Mouse (Mus musculus): ENCODE data around the gene Arntl2.

Arntl2 gene

DNA sequence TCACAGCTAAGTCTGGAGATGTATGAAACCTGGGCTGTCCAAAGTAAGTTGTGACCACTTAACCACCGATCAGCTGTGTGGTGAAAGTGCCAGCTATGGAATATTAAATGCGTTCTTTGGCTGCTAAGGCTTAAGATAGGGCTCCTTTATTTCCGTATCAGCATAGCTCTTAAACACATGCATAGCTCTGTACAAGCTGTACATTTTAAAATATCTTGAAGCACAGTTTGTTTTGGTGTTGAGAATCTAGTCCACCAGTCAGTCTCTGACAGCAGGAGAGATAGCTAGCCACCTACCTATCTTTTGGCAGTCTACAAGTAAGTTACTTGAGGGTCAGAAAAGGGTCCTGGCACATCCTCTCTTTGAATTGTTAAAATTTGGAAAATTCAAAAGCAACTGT, 17.8 kb upstream of the Arntl2 start:
- no peak for DNase-seq (ENCODE audit: low read depth)

DNA sequence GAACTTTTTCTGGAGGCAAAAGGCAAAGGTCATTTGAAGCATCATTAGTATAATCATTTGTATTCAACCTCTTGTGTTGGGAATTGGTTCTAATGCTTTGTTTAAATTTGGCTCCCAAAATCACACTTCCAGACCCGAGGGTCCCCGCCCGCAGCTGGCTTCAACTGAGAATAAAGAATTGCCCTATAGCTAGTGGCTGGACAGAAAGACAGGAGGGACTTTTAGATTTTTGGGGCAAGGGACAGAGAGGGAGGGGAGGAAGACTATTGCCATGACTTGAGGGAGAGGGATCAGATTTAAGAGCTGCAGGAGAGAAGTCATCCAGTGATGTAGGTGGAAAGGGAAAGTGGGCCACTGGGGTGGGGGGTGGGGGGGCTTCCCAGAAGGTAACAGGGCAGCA, 14.3 kb upstream of the Arntl2 start:
- DNase-seq (ENCODE audit: low read depth), result no peak

DNA sequence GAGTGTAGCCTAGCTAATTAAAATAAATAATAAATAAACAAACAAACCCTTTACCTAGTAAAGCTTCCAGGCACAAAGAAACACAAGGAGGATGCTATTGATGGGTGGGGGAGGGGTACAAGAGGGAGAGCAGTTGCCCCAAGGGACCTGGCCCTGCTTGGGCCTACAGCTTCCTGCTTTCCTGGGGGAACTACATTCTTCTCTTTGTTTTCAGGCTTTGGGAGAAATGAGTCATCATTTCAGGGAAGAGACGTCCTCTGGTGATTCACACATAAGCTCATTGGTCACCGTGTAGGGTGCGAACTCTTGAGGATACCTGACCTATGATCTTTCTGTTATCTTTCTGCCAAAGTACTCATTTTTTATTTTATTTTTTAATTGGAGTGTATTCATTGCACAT, 2.3 kb upstream of the Arntl2 start:
- no peak for DNase-seq (ENCODE audit: low read depth)

DNA sequence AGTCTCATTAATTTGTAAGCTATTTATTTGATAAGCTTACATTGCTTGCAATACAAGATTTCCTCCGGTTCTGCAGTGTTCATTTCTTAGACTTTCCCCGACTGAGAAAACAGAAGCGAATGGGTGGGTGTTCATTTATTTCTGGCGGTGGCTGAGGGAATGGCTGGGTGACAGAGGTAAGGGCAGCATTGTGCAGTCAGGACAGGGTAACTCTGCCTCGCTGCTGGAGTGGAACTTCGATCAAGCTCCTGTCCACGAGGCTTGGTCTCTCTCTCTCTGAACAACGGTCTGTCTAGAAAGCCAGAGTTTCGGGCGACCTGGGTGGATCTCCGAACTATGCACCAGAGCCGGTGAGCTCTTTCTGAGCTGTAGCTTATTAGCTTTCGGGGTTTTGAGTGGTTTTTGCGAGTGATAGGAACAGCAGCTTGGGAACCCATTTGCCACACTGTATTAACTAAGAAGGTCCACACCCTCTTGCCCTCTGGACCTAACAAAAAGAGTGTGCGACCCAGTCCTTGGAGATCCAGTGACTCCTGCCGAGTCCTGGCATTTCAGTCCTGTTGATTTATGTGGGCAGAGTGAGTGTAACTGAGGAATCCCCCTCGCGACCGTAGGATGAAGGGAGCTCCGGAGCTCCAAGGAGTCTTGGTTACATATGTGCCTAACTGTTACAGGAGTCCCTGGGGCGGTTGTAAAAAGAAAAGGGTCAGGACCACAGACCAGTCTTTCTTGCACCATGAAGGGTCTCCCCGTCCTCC, 510 bp upstream of the Arntl2 start:
- DNase-seq (ENCODE audit: low read depth), result no peak

DNA sequence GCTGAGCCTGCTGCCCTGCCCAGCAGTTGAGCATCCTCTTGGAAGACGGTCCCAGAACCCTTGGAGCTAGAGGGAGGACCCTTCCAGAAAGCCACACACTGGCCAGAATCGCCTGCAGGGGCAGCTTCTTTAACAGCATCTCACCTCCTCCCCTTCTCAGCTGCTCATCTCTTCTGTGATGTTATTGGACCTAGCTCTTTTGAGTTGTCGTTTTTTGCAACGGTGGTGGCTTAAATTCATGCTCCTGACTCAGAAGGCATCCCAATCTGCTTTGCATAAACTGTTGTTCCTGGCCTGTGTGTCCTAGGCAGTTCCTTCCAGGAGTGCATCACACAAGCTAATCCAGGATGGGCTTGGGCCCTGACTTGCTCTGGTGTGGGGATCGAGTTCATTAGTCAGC, 1.6 kb downstream of the Arntl2 start:
- no peak for DNase-seq (ENCODE audit: low read depth)

DNA sequence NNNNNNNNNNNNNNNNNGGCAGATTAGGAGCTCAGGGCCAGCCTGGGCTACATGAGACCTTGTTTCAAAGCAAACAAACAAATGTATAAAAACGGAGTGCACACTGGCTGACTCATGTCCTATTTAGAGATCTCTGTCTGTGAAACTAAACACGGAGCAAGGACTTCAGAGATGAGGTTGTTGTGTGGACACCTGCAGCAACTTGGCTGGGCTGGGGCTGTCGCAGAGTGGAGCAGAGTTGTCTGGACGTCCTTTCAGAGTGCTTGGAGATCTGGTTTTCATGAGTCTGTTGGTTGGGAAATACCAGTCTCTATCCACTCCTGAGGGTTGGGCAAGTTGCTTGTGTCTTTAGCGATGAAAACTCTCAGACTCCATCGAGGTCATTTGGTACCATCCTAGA, 14.1 kb downstream of the Arntl2 start:
- no peak for DNase-seq (ENCODE audit: low read depth)

DNA sequence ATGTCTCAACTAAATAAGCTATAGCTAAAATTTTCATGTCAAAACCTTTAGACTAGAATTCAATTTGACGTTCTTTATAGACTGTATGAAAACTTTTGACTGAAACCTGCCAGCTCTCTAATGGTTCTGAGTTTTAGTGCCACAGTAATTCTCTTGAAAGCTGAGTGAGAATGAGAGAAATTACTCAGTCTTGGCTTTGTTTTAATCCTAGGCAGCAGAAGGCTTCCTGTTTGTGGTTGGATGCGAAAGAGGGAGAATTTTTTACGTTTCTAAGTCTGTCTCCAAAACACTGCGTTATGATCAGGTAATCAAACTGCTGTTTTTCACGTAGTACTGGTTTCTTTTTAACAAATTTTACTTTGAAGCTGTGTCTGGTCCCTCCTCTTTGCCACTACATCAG, 17.2 kb downstream of the Arntl2 start:
- peak; percentile 52 for DNase-seq (ENCODE audit: low read depth)

DNA sequence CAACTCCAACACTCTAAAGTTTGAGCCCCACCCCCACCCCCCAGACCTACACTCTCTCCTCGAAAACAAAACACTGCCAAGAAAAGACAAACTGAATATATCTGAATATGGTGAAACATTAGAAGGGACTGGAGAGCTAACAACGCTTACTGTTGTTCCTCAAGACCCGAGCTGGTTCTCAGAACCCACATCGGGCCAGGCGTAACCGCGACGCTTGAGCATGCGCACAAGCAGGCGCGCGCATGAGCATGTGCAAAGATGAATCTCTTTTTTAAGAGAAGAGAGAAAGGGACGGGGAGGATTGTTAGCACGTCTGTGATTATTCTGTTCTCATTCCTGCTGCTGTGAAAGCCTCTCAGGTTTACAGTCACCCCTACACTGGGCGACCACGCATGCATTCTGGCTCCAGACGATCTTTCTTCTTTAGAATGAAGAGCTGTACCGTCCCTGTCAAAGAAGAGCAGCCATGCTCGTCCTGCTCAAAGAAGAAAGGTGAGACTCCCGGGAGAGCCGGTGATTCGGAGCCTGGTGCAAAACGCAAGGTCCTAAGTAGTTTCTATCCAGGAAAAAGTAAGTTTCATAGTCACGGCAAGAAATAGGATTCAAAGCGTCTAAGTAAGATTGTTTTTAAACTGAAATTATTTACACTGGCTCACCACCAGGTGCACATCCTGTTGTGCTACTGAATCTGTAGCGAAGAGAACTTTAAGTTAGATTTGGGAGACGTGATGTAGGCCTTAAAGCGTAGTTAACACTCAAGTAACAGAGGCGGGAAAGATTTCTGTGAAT, 24.5 kb downstream of the Arntl2 start:
- no peak for DNase-seq (ENCODE audit: low read depth)

DNA sequence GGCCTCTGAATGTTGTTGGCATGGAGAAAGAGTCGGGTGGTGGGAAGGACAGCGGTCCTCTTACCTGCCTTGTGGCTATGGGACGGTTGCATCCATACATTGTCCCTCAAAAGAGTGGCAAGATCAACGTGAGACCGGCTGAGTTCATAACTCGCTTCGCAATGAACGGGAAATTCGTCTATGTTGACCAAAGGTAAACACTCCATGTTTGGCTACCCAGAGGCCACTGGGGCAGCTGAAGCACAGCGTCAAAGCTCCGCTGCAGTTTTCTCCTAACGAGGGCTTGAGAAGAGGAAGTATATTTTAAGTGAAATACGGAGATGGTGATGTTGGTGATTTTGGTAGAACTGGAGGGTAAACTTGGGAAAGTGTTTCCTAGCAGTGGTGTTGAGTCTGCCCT, 26.1 kb downstream of the Arntl2 start:
- no peak for DNase-seq (ENCODE audit: low read depth)

DNA sequence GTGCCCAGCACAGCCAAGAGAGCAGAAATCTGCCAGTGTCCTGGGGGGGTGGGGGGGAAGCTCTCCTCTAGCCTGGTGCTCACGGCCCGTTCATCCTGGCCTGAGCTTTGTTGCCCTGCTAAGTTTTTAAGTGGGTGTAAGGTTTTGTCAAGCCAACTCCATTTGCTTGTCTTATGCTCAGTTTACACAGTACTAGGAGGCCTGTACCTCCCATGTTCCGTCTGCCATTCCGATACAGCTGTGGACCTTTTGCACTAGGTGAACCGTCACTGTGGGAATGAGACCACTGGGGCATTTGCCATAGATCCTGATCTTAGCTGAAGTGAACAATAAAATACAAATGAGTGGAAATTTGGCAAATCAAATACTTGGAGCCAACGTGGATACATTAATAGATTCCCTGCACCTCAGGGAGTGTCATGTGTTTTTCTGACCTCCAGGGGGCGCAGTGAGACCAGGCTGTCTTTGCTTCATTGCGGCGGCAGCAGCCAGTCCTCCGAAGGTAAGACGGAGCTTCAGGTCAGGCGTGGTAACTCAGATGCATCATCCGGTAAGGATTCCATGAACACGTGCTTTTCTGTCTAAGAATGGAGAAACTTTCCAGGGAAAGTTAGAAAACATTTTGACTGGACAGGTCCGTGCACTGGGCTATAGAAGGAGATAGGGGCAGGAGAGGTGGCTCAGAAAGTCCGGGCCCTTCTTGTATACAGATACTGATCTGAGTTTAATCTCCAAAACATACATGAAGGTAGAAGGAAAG, 29.1 kb downstream of the Arntl2 start:
- peak; percentile 70 for DNase-seq (ENCODE audit: low read depth)

DNA sequence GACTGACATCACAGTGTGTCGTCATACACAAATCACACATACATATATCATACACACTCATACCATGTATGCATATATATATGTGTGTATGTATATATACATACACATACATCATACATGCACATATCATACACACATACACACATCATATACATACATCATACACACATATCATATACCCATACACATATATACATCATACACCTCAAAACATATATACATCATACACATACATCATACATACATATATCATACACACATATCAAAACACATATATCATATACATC, 29.6 kb downstream of the Arntl2 start:
- DNase-seq (ENCODE audit: low read depth), result no peak

DNA sequence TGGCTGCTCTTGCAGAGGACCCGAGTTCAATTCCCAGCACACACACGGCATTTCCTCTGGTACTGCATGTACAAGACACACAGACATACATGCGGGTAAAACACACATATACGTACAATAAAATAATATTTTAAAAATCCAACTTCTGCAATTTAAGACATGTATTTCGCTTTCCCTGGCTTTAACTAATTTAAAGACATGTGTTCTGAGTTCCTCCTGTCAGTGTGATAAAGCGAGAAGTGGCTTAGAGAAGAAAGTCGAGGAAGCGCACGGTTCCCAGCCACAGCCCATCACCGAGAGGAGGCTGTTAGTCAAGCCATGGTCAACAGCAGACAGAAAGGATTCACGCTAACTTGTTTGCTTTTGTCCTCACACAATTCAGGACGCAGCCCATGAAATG, 35.5 kb downstream of the Arntl2 start:
- no peak for DNase-seq (ENCODE audit: low read depth)

DNA sequence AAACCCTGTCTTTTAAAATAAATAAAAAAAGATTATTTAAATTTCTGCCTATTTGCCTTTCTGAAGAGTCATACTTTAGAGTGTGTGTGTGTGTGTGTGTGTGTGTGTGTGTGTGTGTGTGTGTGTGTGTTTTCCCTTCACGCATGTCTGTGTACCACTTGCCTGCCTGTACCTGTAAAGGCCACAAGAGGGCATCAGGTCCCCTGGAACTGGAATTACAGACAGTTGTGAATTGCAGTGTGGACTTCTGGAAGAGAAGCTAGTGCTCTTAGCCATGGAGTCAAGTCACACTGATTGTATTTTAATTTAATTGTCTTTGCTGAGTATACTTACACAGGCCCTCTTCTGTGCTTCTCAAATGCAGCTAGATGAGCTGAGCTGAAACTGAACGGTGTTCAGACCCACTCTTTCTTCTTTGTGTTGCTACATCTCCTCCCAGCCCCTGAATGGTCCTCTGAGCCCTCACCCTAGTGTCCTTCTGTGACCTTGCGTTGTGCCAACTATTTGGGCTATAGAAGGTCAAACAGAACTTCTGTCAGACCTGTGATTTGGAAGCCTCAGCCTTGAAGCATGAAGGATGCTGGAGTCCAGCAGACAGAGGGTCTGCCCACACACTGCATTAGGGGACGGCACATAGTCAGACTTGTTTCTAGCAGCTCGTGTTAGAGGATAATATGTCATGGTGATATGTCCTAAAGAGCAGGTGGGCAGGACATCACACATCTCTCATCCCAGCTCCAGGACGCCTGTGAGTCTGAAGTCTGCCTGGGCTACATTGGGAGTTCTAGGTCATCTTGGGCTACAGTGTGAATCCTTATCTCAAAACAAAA, 37.8 kb downstream of the Arntl2 start:
- peak; percentile 61 for DNase-seq (ENCODE audit: low read depth)

DNA sequence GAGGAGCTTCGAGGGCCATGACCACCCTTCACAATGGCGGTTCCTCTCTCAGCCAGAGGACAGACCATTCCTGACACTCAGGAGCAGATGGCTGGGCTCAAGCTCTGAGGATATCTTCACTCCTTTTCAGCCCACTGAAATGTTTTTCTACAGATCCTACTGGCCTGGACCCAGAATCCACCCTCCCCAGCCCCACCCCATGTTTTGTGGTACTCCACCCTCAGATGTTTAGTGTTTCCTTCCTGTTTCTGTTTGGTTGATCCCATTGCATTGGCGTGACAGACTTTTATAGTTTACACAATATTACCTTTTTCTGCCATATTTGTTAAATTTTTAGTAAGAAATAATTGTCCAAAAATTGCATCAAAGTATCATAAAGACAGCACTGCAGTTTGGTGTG, 38.5 kb downstream of the Arntl2 start:
- DNase-seq (ENCODE audit: low read depth), result no peak

DNA sequence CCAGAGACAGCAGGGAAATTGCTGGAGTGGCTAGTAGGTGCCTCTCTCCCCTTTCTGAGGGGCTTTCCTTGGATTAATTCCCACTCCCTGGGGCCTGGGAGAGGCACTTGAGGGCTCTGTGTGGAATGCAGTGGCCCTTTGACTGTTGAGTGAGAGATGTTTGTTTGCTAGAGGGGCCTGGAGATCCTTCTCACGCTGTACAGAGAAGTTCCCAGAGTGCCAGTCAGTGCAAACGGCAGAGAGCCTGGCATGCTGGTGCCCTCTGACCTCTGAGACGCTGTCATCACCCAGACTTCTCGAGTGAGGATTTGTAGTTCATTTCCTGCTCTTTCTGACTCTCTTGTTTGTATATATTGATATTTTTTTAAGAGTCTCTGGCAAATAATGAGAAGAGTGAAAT, 39.9 kb downstream of the Arntl2 start:
- DNase-seq (ENCODE audit: low read depth), result no peak

DNA sequence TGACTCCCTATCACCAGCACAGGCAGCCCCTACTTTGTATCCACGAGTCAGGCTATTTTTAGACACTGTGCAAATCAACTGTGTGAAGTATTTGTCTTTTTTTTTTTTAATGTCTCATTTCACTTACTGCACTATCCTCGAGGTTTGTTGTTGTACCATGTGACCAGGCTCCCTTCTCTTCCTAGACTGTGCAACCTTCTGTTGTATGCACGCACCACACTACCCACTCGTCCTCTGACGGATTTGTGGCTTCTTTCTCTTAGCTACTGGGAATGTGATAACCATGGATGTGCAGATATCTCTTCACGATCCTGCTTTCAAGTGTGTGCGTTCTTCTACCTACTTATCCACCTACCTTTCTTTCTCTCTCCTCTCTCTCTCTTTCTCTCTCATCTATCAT, 41.5 kb downstream of the Arntl2 start:
- no peak for DNase-seq (ENCODE audit: low read depth)

DNA sequence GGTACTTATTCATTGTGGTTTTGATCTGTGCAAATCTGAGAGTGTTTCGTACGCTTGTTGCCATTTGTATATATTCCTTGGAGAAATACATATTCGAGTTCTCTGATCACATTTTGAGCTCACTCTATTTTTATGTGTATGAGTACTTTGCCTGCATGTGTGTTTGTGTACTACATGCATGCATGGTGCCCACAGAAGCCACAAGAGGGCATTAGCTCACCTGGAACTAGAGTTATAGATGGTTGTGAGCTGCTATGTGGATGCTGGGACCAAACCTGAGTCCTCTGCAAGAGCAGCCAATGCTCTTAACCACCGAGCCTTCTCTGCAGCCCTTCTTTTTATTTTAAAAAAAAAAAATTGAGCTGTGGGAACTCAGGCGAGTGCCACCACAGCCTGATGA, 42.5 kb downstream of the Arntl2 start:
- no peak for DNase-seq (ENCODE audit: low read depth)

DNA sequence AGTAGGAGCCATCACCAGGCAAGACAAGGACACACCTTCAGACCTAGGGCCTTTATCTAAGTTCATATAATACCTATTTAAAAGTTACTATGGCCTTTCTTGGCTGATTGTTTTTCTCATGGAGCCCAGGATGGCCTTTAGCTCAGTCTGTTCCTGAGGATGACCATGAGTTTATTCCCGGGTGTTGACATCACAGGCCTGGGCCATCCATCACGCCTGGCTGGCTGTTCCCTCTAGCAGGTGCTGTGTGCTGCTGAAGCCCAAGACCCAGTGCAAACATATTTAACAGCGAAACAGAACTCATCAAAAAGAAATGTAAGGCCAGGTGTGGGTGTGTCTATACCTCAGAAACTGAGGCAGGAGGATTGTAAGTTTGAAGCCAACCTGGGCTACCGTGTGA, 43.0 kb downstream of the Arntl2 start:
- no peak for DNase-seq (ENCODE audit: low read depth)

DNA sequence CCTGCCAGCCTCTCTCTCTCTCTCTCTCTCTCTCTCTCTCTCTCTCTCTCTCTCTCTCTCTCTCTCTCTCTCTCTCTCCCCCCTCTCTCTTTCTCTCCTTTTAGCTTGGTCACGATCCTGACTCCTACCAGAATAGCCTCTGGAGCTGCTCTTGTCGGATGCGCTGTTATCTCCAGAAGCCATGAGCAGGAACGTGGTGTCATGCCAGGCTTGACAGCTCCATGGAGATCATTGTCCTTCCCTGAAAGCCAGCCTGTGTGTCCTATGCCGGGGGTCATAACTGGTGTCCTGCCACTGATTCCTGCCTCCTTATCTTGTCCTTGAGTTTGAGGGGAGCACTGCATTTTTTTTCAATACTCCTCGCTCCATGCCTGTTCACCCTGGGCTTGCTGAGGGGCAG, 49.0 kb downstream of the Arntl2 start:
- no peak for DNase-seq (ENCODE audit: low read depth)

DNA sequence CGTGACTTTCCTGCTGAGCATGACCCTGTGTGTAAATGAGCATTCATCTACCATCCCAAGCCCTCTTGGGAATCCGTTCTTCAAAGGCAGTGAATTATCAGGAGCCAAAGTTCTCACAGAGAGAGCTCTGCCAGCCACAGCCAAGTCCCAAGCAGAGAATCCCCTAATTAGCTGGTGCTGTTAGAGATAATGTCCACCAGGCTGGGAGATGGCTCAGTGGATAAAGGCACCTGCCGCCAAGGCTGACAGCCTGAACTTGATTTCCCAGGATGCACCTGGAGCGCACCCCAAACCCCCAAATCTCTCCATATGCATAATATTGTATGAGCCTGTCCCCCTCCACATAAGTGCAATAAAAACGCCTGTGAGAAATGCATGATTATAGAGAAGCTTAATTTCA, 49.5 kb downstream of the Arntl2 start:
- no peak for DNase-seq (ENCODE audit: low read depth)

DNA sequence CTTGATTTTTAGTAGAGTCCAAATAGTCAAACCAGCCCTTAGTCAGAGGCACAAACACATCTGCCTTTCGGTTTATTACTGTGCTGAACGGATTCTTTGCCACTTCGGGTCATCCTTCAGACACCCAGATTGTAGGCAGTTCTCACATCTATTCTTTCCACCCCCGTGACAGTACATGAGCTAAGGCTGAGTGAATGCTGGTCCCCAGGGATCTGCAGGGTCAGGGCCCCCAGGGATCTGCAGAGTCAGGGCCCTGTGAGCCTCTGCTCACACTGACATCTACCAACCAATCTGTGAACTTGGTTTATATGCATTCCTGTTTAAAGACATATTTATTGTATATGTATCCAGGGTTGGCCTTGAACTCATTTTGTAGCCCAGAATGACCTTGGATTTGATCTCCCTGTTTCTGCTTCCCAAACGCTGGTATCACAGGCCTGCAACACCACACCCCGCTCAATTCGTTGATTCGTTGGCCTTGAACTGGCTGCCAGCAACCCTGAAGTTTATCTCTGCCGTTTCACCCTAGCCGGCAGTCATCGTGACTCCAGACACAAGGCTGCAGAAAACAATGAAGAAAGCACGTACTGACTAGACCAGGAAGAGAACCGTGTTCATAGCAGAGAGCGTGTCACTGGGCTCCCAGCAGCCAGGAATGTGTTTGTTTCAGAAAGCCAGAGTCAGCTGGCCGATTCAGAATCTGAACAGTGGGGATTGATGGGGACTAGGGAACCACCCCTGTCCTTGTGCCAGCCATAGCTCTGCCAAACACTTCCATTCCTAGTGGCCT, 50.3 kb downstream of the Arntl2 start:
- DNase-seq (ENCODE audit: low read depth), result no peak

DNA sequence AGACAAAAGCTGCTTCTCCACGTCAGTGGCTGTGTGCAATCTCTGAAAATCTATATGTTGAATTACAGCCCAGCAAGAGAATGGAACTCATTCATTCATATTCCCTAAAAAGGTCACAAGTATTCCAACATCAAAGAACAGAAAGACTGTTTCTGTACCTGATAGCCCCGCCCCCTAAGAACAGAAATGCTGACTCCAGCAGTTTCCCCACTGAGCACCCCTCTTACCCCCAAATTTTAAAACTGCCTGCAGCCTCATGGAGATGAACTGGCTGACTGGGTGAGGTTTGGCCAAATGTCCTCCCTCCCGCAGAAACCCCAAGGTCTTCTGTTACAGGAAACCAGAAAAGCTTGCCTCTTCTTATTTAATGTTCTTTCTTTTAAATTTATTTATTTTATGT, 51.5 kb downstream of the Arntl2 start:
- DNase-seq (ENCODE audit: low read depth), result no peak
